Mouse (Mus musculus) kidney, postnatal 10 days (tissue): ENCODE measurements around the gene Npr2.
A peak's percentile ranks its signal among the peaks of the same experiment; 100 is the strongest.

Experiments used
- DNase-seq: peaks from one replicate; pipeline ENCODE4 v3.0.0; 2021; ENCODE audit warnings: mixed read lengths

Npr2 gene

GRCm38 (mm10) chr4:43673703-43674102 lies 42.0 kb downstream of the Npr2 start:
- DNase-seq, result no peak

DNA sequence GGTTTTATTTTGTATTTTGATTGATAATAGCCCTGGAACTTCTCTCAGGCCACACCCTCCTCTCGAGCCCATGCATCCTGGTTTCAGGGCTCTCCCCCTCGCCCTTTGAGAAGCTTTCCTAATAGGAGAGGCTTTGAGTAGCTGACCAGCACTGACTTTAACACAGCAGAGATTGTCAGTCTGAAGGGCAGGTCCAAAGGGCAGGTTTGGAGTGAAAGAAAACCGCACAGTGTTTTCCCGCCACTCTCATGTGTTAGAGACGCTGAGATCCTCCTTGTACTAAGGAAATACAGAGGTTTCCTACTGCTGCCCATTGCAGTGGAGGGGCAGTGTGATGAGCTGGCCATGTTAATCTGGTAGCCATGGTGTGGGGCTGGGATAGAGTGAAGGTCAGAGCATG lies 43.2 kb downstream of the Npr2 start:
- DNase-seq, result no peak

DNA sequence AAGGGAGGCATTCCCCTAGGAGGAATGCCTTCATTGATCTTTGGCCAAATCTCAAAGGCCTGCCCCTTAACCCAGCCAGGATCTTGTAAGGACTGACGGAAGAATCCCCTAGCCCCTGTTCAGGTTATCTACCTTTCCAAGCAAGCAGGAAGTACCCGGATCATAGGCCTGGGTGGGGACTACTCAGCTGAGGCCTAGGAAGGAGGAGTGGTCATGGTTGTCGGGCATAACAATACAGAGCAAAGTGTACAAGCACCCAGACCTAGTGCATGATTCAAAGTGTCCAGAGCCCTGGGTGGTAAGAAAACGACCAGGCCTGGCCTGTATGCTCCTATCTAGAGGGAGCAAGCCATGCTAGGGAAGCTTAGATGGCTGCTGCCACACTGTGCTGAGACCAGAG lies 43.9 kb downstream of the Npr2 start:
- DNase-seq, result no peak

DNA sequence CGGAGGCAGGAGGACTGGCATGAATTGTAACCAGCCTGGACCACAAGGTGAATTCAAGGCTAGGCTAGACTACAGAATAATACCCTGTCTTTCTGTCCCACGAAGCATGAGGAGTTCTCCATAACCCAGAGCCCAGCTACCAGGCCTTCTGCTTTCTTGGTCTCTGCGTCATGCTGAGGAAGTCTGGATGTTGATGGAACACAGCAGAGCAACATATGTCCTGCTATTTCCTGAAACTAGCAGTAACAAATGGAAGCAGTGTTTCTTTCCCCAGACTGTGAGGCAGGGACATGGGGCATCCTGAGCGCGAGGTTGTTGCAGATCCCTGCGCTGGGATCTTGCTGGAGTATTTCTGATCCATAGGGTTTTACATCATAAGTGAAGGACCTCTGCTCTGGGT lies 46.8 kb downstream of the Npr2 start:
- no peak for DNase-seq

DNA sequence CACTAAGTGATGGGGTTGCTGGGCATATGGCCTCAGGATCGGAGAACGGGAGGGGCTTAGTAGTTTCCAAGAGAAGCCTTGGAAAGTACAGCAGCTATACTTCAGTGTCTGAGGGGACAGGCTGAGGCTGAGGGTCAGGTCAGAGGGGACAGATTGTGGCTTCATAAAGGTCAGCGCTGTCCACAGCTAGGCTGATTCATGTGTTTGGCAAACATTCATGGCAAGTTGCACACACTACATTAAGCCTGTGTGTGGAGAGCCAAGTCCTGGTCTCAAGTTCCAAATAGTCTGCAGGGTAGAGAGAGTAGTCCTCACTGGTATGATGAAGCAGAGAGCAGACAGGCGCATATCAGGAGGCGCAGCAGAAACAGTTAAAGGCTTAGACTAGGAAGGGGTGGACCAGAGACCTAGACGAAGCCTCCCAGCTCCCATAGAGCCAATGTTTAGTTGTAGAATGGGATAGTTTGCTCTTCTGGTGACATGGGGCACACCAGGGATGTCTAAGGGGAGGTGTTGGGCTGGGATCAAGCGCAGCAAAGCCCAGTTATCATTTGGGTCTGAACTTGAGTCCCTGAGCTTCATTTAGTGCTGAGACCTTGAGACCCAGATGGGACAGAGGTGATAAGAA lies 47.8 kb downstream of the Npr2 start:
- DNase-seq, result peak; percentile 78

- no peak for DNase-seq
Observed at GRCm38 (mm10) chr4:43690021-43690420, 58.3 kb downstream of the Npr2 start.

DNA sequence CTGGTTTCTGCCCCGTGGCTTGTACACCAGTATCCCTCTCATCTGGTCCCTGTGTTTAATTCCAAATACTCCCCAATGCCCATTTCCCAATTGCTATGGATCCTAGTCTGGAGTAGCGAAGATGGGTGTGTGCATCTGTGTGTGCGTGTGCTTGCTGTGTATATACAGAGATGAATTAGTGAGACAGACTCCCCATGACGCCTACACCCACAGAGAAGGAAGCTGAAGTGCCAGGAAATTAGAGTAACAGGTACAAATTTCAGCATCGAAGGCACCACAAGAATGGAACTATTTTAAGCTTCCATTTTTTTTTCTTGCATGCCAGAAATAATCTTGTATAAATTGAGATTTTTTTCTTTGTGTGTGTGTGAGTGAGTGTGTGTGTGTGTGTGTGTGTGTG lies 59.3 kb downstream of the Npr2 start:
- no peak for DNase-seq

DNA sequence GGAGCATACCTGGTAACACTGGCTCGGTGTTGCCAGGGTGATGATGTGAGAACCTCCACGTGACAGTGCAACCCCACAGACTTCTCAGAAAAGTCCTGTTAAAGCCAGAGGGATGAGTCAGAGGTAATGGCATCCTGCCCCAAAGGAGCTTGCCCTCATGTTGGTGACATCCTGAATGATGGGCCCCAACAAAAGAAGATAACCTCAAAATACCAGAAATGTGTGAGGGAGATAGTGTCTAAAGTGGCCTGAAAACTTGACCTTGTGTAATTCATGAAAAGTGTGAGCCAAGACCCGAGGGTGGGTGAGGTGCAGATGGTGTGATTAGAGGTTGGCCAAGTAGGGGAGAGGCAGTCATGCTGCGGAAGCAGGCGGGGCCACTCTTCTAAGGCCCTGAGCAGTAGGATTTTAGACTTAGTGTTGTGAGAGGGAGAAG lies 62.1 kb downstream of the Npr2 start:
- no peak for DNase-seq

DNA sequence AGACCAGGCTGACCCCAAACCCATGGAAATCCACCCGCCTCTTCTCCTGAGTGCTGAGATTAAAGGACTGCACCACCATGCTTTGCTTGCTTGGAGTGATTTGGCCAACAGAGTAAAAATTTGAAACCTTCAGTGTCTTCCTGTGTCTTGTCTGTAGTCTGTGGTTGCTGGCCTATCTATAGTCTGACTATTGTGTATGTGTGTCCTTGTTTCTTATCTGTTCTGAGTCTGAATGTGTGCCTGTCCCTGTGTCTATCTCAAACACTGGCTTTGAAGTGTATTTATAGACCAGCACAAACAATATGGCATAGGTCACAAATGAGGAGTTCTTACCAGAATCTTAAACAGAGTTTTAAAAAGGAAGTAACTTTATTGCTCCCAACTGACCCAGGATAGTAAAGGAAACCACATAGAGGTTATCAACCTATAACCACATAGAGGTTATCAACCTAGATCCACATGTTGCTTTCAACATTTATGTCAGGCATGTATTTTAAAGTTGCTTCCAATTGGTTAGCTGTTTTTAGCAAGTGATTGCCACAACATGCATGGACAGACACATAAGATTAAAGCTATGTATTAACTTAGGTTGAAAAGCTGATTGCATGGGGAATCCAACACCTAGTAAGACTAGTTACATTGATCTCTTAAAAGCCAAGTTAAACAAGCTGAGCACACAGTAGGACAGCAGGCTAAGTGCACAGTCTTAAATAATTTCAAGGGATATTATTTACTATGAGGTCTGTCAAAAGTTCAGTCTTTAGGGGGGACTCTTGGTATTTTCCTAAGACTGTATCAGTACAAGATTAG lies 62.9 kb downstream of the Npr2 start:
- DNase-seq, result no peak

DNA sequence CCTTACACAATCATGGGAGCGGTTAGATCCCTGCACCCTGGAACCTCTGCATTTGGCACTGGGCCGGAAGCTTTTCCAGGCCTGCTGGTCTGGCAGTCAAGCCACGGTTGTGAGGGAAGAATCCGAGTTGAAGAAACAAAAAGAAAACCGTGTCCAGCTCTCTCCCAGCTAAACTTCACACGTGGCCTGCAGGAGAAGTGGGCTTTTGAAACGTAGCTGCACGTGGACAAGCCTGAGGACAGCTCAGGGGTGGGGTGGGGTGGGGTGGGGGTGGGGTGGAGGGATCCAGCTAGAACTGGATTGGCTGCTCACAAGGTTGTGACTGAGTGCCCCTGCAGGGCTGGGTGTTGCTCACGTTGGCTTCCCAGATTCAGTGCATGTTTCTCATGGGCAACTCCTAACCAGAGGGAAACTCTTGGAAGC lies 63.5 kb downstream of the Npr2 start:
- peak; percentile 62 for DNase-seq

DNA sequence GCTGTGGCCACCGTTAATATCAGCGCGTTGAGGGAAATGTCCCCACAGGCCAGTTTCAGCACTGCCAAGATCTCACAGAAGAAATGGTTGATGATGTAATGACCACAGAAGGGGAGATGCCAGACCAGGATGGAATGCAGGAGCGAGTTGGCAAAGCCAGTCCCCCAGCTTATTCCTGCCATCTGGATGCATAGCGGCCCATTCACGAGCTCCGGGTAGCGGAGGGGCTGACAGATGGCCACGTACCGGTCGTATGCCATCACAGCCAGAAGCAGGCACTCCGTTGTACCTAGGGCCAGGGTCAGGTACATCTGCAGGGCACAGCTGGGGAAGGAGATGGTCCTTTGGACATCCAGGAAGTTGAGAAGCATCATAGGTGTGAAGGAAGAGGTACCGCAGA lies 64.8 kb downstream of the Npr2 start:
- no peak for DNase-seq

- DNase-seq, result no peak
Observed at GRCm38 (mm10) chr4:43700707-43701106, 69.0 kb downstream of the Npr2 start, which contains the start of gene Olfr70. Gene Olfr70, minus strand, starts transcription at chr4:43700807.
